Mouse (Mus musculus) olfactory bulb, adult 2 months (tissue): ENCODE results near the gene Chd1.

ENCODE experiments used
- CTCF ChIP-seq: fragments of 200-500 bp; IDR thresholded peaks from 2 replicates; pipeline ENCODE4 v1.5.1; 2012; ENCODE audit warnings: low read depth, mild to moderate bottlenecking, low read length, moderate library complexity; ENCODE audit not compliant: insufficient read depth
- POLR2A ChIP-seq: fragments of 200-500 bp; IDR thresholded peaks from 2 replicates; pipeline ENCODE4 v1.6.1; 2012; ENCODE audit warnings: mild to moderate bottlenecking, low read depth, low read length, moderate library complexity; ENCODE audit not compliant: insufficient read depth

GRCm38 (mm10) chr17:15656881-15657607, 47.7 kb upstream of the Chd1 start:
- TF ChIP-seq CTCF (no peak), POLR2A (no peak)
